Mouse (Mus musculus) left cerebral cortex, postnatal 25 days (tissue): ENCODE data around the gene Lta. TPM values are rescaled to one million over a fixed set of nuclear protein-coding genes. Genes with fewer than 3 reads are reported as not detected.
A peak's percentile ranks its signal among the peaks of the same experiment; 100 is the strongest.

Experiments
- DNase-seq, 2 experiments: peaks; one replicate each; pipeline ENCODE4 v3.0.0; 2022; ENCODE audit warnings: low spot score in 2 of 2, mixed read lengths in 1 of 2
- intact Hi-C: fragments of 180-260 bp; cut with DNase I; formaldehyde crosslinking; loops from one replicate; pipeline ENCODE4 v1.15.1; 2025
- total RNA-seq, 2 experiments: library from RNA; stranded (reverse); gene quantifications; 2 replicates each; pipeline ENCODE4 v1.2.3; 2021

The Lta gene
- total RNA-seq, 2 experiments from 2014 or later: 0.34 to 0.39 TPM

GRCm38 (mm10) chr17:35165451-35166155 is 39.5 kb downstream of the Lta start:
- intact Hi-C loops: loop anchor here (1.0 kb wide), 1 partner anchor 70 kb away; the partner anchor contains the start of gene Nfkbil1
- DNase-seq: no peak

GRCm38 (mm10) chr17:35164568-35165450 is 40.3 kb downstream of the Lta start, which contains the start of gene Prrc2a:
Gene Prrc2a (minus strand): TSS chr17:35164897.
- intact Hi-C loops: loop anchor here (1.0 kb wide), 2 partner anchors 30 to 70 kb away; partner anchors contain the start of genes Bag6 and Nfkbil1
- peak; percentile 99 to 100 for DNase-seq

- DNase-seq: no peak
- intact Hi-C loops: loop anchor here (1.0 kb wide), 1 partner anchor 29 kb away; the partner anchor contains the start of gene Bag6
These were observed 41.0 kb downstream of the Lta start for GRCm38 (mm10) chr17:35164218-35164567.

- intact Hi-C loops: loop anchor here (1.0 to 2.0 kb wide), 2 partner anchors 15 to 28 kb away; partner anchors contain the start of gene Bag6
- no peak for DNase-seq
These were observed 41.6 kb downstream of the Lta start for GRCm38 (mm10) chr17:35163326-35164081.

GRCm38 (mm10) chr17:35162730-35163129 is 42.4 kb downstream of the Lta start:
- intact Hi-C loops: loop anchor here (2.0 kb wide), 1 partner anchor 14 kb away; no protein-coding TSS in a partner anchor
- no peak for DNase-seq

GRCm38 (mm10) chr17:35162121-35162520 is 43.0 kb downstream of the Lta start:
- intact Hi-C loops: loop anchor here (2.0 kb wide), 1 partner anchor 13 kb away; no protein-coding TSS in a partner anchor
- no peak for DNase-seq

- intact Hi-C loops: no loop called here
- no peak for DNase-seq
These were observed 43.7 kb downstream of the Lta start for GRCm38 (mm10) chr17:35161421-35161820.

- no peak for DNase-seq
- intact Hi-C loops: no loop called here
These were observed 45.5 kb downstream of the Lta start for GRCm38 (mm10) chr17:35159638-35160037.

- intact Hi-C loops: no loop called here
- no peak for DNase-seq
These were observed 46.1 kb downstream of the Lta start for GRCm38 (mm10) chr17:35158850-35159593.

GRCm38 (mm10) chr17:35157661-35158175 is 47.4 kb downstream of the Lta start:
- intact Hi-C loops: no loop called here
- no peak for DNase-seq

- DNase-seq: no peak
- intact Hi-C loops: no loop called here
These were observed 47.9 kb downstream of the Lta start for GRCm38 (mm10) chr17:35157254-35157653.

- no peak for DNase-seq
- intact Hi-C loops: no loop called here
These were observed 48.5 kb downstream of the Lta start for GRCm38 (mm10) chr17:35156461-35157200.

GRCm38 (mm10) chr17:35155451-35155850 is 49.7 kb downstream of the Lta start:
- intact Hi-C loops: no loop called here
- DNase-seq: no peak

- DNase-seq: no peak
- intact Hi-C loops: no loop called here
These were observed 50.5 kb downstream of the Lta start for GRCm38 (mm10) chr17:35154616-35155015.

- intact Hi-C loops: no loop called here
- DNase-seq: no peak
These were observed 51.2 kb downstream of the Lta start for GRCm38 (mm10) chr17:35153931-35154330.
